16 mouse cellular contexts compared by ENCODE assay signal in genomic region chr8:76346832-76347231, GRCm38 (mm10).
A peak's percentile ranks its signal among the peaks of the same experiment; 100 is the strongest.
DNase-seq lines count a peak whose midpoint lies in the region; TF ChIP-seq lines count a peak whose summit lies in the region.
"Had no signal": no experiment of that assay in that cellular context is flagged by ENCODE, and none has a peak within 500 bp of the region (broad histone marks: within the 10 kb centered on the region; RNA-seq: fewer than 3 reads in every experiment).

No protein-coding gene starts in this region.

- H3K4me1 ChIP-seq in heart, adult 2 months (ENCODE audit: control insufficient read depth, insufficient read depth, low read length) = no peaks in the 10 kb centered on the region
- no peaks in the 10 kb centered on the region for H3K4me1 ChIP-seq in heart, embryonic 10.5 days
- H3K4me1 ChIP-seq: embryonic facial prominence, embryonic 10.5 days; liver, embryonic 13.5 days; midbrain, embryonic 15.5 days had no signal

- peak; percentile 83 to 88 for DNase-seq in cerebellum, postnatal 14 days
- DNase-seq in cerebellum, adult 18-20 months = no peak
- DNase-seq in heart, adult 2 months = peak in 1 of 2 experiments; percentile 14
- no peak for DNase-seq in heart, embryonic 10.5 days (ENCODE audit: low spot score)
- no peak for DNase-seq in layer of hippocampus, adult 2 months (ENCODE audit: low spot score in 2 of 2)
- DNase-seq in layer of hippocampus, postnatal 25 days (ENCODE audit: extremely low spot score in 1 of 2, low spot score in 1 of 2) = no peak
- DNase-seq in brain, embryonic 14.5 days (ENCODE audit: low read depth) = peak; percentile 47
- DNase-seq in ovary, postnatal 36 days (ENCODE audit: low spot score) = no peak
- DNase-seq: adrenal gland, postnatal 14 days; B cell, adult 2 months; kidney, postnatal 4 days; liver, embryonic 13.5 days; lung, postnatal 4 days; thymus, postnatal 14 days had no signal

- no peak for TF ChIP-seq POLR2A in heart, adult 2 months (IDR thresholded peaks at IDR 0.05; ENCODE audit: insufficient read depth, low read depth, low read length)
- no peak for TF ChIP-seq POLR2A in brain, embryonic 14.5 days (IDR thresholded peaks at IDR 0.05; ENCODE audit: borderline replicate concordance, extremely low read depth, insufficient read depth, insufficient read length, poor library complexity, severe bottlenecking)

- no peak for TF ChIP-seq EP300 in heart, adult 2 months (IDR thresholded peaks at IDR 0.05; ENCODE audit: insufficient read depth, low read depth, low read length)

- H3K79me2 ChIP-seq in heart, adult 2 months (replicated peaks; ENCODE audit: control insufficient read depth, insufficient read depth, low read length) = no peaks in the 10 kb centered on the region

- H3K27ac ChIP-seq in heart, adult 2 months = no peak overlapping the region
- H3K27ac ChIP-seq in heart, embryonic 10.5 days = no peak overlapping the region
- H3K27ac ChIP-seq in layer of hippocampus, adult 2 months = peak overlapping the region; percentile 74
- H3K27ac ChIP-seq: embryonic facial prominence, embryonic 10.5 days; liver, embryonic 13.5 days; midbrain, embryonic 15.5 days had no signal

- TF ChIP-seq CTCF in heart, adult 2 months (IDR thresholded peaks at IDR 0.05) = 0 out of 2 replicates have a peak, but pooled peaks have one; percentile 10
- peak; percentile 40 for TF ChIP-seq CTCF in layer of hippocampus, adult 2 months (conservative IDR thresholded peaks at IDR 0.05)
- no peak for TF ChIP-seq CTCF in brain, embryonic 14.5 days (IDR thresholded peaks at IDR 0.05; ENCODE audit: borderline replicate concordance, extremely low read depth, insufficient read depth, insufficient read length)

- no peaks in the 10 kb centered on the region for H3K36me3 ChIP-seq in heart, adult 2 months (ENCODE audit: control insufficient read depth, insufficient read depth, low read length)
- H3K36me3 ChIP-seq in heart, embryonic 10.5 days = no peaks in the 10 kb centered on the region
- H3K36me3 ChIP-seq: embryonic facial prominence, embryonic 10.5 days; liver, embryonic 13.5 days; midbrain, embryonic 15.5 days had no signal

- 80% methylated on average over 1 of the region's 1 CpGs for WGBS in heart, adult 2 months
- 81% methylated on average over 1 of the region's 1 CpGs for WGBS in heart, embryonic 10.5 days

- H3K4me3 ChIP-seq in heart, adult 2 months = no peak overlapping the region
- no peak overlapping the region for H3K4me3 ChIP-seq in heart, embryonic 10.5 days
- H3K4me3 ChIP-seq in layer of hippocampus, adult 2 months = no peak overlapping the region
- H3K4me3 ChIP-seq: embryonic facial prominence, embryonic 10.5 days; liver, embryonic 13.5 days; midbrain, embryonic 15.5 days had no signal

- no peaks in the 10 kb centered on the region for H3K9me3 ChIP-seq in heart, embryonic 10.5 days
- H3K9me3 ChIP-seq: embryonic facial prominence, embryonic 10.5 days; liver, embryonic 13.5 days; midbrain, embryonic 15.5 days had no signal

- H3K27me3 ChIP-seq in heart, adult 2 months (ENCODE audit: control insufficient read depth, insufficient read depth, low read length) = no peaks in the 10 kb centered on the region
- H3K27me3 ChIP-seq in heart, embryonic 10.5 days (ENCODE audit: insufficient read depth, poor library complexity, severe bottlenecking) = no peaks in the 10 kb centered on the region
- H3K27me3 ChIP-seq: liver, embryonic 13.5 days; midbrain, embryonic 15.5 days had no signal

- no peak overlapping the region for H3K9ac ChIP-seq in heart, adult 2 months (ENCODE audit: low read depth, low read length)
- H3K9ac ChIP-seq: liver, embryonic 13.5 days; midbrain, embryonic 15.5 days had no signal

- intact Hi-C loops in heart, adult 2 months (cut with DNase I) = no loop called here

Comparison
In these comparisons a context has a peak if more than half of its experiments do, and no peak if none do; other contexts are left out.
1. DNase-seq: peak in cerebellum, postnatal 14 days (2 of 2) and brain, embryonic 14.5 days (single experiment); none in cerebellum, adult 18-20 months (0 of 2), heart, embryonic 10.5 days (single experiment), layer of hippocampus, adult 2 months (0 of 2), layer of hippocampus, postnatal 25 days (0 of 2) and ovary, postnatal 36 days (single experiment).